Mouse (Mus musculus) left cerebral cortex, postnatal 25 days (tissue): ENCODE measurements around the gene Gm5426. TPM values are rescaled to one million over a fixed set of nuclear protein-coding genes. Genes with fewer than 3 reads are reported as not detected.
"Not testable (repeated sequence)": the region's sequence is repeated elsewhere in the genome, so short reads cannot be mapped to it uniquely, and the experiment has no call there.

ENCODE experiments used
- DNase-seq, 2 experiments: peaks; one replicate each; pipeline ENCODE4 v3.0.0; 2022; ENCODE audit warnings: low spot score in 2 of 2, mixed read lengths in 1 of 2
- intact Hi-C: fragments of 180-260 bp; cut with DNase I; formaldehyde crosslinking; loops from one replicate; pipeline ENCODE4 v1.15.1; 2025
- total RNA-seq, 2 experiments: library from RNA; stranded (reverse); gene quantifications; 2 replicates each; pipeline ENCODE4 v1.2.3; 2021

Gm5426 gene
- total RNA-seq: not detected

- intact Hi-C loops: loop anchor here (10.0 kb wide), 1 partner anchor 798 kb away; no protein-coding TSS in a partner anchor
- not testable (repeated sequence) for DNase-seq
These were observed at the start of gene Gm5426 for GRCm38 (mm10) chr10:96136451-96136850. Gm5426 (plus strand) TSS chr10:96136603.

- intact Hi-C loops: no loop called here
- DNase-seq: no peak
These were observed 46.7 kb upstream of the Gm5426 start for GRCm38 (mm10) chr10:96089744-96090143.

GRCm38 (mm10) chr10:96090388-96090787 lies 46.0 kb upstream of the Gm5426 start:
- intact Hi-C loops: no loop called here

GRCm38 (mm10) chr10:96093890-96094531 lies 42.4 kb upstream of the Gm5426 start:
- intact Hi-C loops: no loop called here
- DNase-seq: no peak

More at GRCm38 (mm10) chr10:96090388-96090787, 46.0 kb upstream of the Gm5426 start:
- no peak for DNase-seq

GRCm38 (mm10) chr10:96094559-96094958 lies 41.8 kb upstream of the Gm5426 start:
- intact Hi-C loops: no loop called here
- DNase-seq: peak in 1 of 2 experiments; percentile 12

GRCm38 (mm10) chr10:96096730-96097129 lies 39.7 kb upstream of the Gm5426 start:
- intact Hi-C loops: no loop called here

GRCm38 (mm10) chr10:96101035-96101434 lies 35.4 kb upstream of the Gm5426 start:
- intact Hi-C loops: no loop called here
- DNase-seq: no peak

More at GRCm38 (mm10) chr10:96096730-96097129, 39.7 kb upstream of the Gm5426 start:
- no peak for DNase-seq

GRCm38 (mm10) chr10:96104158-96104557 lies 32.2 kb upstream of the Gm5426 start:
- intact Hi-C loops: no loop called here

GRCm38 (mm10) chr10:96104624-96105023 lies 31.8 kb upstream of the Gm5426 start:
- no peak for DNase-seq
- intact Hi-C loops: no loop called here

More at GRCm38 (mm10) chr10:96104158-96104557, 32.2 kb upstream of the Gm5426 start:
- no peak for DNase-seq

- DNase-seq: no peak
- intact Hi-C loops: no loop called here
These were observed 31.3 kb upstream of the Gm5426 start for GRCm38 (mm10) chr10:96105124-96105523.

- intact Hi-C loops: no loop called here
- no peak for DNase-seq
These were observed 29.3 kb upstream of the Gm5426 start for GRCm38 (mm10) chr10:96106972-96107720.

GRCm38 (mm10) chr10:96107825-96108224 lies 28.6 kb upstream of the Gm5426 start:
- intact Hi-C loops: no loop called here
- no peak for DNase-seq

GRCm38 (mm10) chr10:96115325-96115724 lies 21.1 kb upstream of the Gm5426 start:
- DNase-seq: no peak
- intact Hi-C loops: no loop called here

- intact Hi-C loops: no loop called here
- DNase-seq: no peak
These were observed 15.6 kb upstream of the Gm5426 start for GRCm38 (mm10) chr10:96120821-96121220.

GRCm38 (mm10) chr10:96121249-96122010 lies 15.0 kb upstream of the Gm5426 start:
- DNase-seq: peak; percentile 16 to 53
- intact Hi-C loops: no loop called here

GRCm38 (mm10) chr10:96123885-96124284 lies 12.5 kb upstream of the Gm5426 start:
- intact Hi-C loops: no loop called here
- no peak for DNase-seq

GRCm38 (mm10) chr10:96124290-96124689 lies 12.1 kb upstream of the Gm5426 start:
- intact Hi-C loops: no loop called here
- DNase-seq: no peak

GRCm38 (mm10) chr10:96125771-96126454 lies 10.5 kb upstream of the Gm5426 start:
- DNase-seq: peak in 1 of 2 experiments; percentile 20
- intact Hi-C loops: no loop called here

- intact Hi-C loops: no loop called here
- DNase-seq: no peak
These were observed 7.2 kb upstream of the Gm5426 start for GRCm38 (mm10) chr10:96129213-96129612.

- intact Hi-C loops: loop anchor here (5.0 to 10.0 kb wide), 2 partner anchors 82 to 804 kb away; no protein-coding TSS in a partner anchor
- DNase-seq: no peak
These were observed 6.0 kb upstream of the Gm5426 start for GRCm38 (mm10) chr10:96130406-96130805.
